Mouse (Mus musculus): ENCODE data around the gene Myh8.

GRCm38 (mm10) chr11:67229166-67229565 is 47.8 kb upstream of the Myh8 start:
- TF ChIP-seq CTCF (IDR thresholded peaks at IDR 0.05; ENCODE audit: extremely low read depth, insufficient read length, insufficient replicate concordance, low read depth, low read length), result no peak
- no peak for TF ChIP-seq POLR2A (IDR thresholded peaks at IDR 0.05; ENCODE audit: low read depth, low read length)

All from small intestine, adult 2 months (tissue).